Mouse (Mus musculus): Measurements from ENCODE around the gene Vangl1.

DNA sequence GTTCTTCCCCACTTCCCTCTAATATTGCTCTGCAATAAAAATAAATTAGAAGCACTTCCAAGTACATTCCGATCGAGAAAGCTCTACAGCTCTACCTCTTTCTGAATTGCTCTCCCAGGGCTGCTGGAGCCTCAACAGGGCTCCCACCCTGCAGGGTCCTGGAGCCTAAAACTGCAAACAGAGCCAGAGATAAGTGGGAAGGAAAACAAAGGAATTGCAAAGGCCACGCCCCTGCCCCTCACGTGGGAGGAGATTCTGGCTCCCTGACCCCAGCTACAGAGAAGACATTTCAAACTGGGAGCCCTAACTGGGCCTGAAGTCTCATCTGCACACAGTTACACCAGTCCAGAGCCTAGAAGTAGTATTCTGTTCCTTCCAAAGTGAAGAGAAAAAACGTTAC, 6.7 kb downstream of the Vangl1 start:
- TF ChIP-seq CTCF (IDR thresholded peaks at IDR 0.05; ENCODE audit: low read depth) (no peak), EP300 (IDR thresholded peaks at IDR 0.05; ENCODE audit: low read depth) (no peak)

Measured in liver, postnatal 0 days (tissue).